Mouse (Mus musculus): ENCODE measurements at regions not wholly inside any gene's neighbourhood (a gene's known extent, or its start where the extent isn't known, plus 50 kb on each side); places are given as distances from the start of the nearest gene placed in this dataset.
A peak's percentile ranks its signal among the peaks of the same experiment; 100 is the strongest.

- no peak for DNase-seq
Measured at GRCm38 (mm10) chr7:64058282-64058872, 95.3 kb upstream of the Trpm1 start.

DNA sequence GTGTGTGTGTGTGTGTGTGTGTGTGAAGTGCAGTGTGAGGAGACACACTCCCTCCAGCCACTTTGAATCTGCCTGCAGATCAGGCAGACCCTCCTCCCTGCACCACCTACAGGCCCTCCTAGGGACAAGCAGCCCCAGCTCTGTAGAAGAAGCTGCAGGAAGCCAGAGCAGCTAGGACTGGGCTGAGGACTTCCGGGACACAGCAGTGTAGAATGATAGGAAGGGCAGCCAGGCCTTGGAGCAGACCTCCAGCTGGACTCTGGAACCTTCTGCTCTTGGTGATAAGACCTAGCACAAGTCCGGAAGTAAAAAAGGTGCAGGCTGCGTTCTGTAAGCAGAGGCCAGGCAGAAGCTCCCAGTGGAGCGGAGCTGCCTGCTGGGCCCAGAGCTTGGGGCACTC is 95.8 kb upstream of the Trpm1 start:
- DNase-seq = no peak

- DNase-seq = no peak
Measured at GRCm38 (mm10) chr7:64056498-64056897, 97.1 kb upstream of the Trpm1 start.

GRCm38 (mm10) chr7:64054996-64055395 is 98.6 kb upstream of the Trpm1 start:
- no peak for DNase-seq

DNA sequence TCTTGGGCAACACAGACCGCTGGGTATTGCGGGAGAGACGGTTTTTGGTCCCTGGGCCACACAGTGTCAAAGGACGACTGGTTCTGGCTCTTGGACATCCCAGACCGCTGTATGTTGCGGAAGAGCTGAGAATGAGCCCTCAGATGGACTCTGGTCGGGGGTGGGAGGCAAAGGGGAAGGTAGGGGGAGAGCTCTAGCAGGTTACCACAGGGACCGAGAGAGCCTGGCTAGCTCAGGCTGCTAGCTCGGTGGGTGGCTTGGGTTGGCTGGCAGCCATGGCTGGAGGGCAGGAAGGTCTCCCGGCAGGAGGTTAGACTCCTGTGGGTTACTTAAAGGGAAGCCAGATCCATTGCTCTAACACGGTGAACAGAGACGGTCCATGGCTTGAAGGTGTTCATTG is 99.9 kb upstream of the Trpm1 start:
- no peak for DNase-seq

DNA sequence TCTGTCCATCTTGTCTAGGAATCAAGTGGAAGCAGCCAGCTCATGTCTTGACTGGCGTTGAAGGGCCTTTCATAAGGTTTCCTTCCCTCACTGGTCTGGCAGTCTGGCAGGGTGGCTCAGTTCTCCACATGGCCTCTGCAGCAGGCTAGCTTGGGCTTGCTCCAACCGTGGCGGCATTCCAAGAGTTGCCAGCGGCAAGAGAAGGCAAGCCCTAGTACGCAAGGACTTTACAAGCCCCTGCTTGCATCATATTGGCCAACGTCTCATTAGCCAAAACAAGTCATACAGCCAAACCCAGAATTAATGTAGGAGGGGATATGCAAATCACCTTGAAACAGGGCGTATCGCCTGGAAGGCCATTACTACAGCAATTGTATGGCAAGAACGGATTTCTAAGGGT is 101.2 kb upstream of the Trpm1 start:
- DNase-seq = peak; percentile 50

GRCm38 (mm10) chr7:64050826-64051401 is 102.7 kb upstream of the Trpm1 start:
- DNase-seq = no peak

DNA sequence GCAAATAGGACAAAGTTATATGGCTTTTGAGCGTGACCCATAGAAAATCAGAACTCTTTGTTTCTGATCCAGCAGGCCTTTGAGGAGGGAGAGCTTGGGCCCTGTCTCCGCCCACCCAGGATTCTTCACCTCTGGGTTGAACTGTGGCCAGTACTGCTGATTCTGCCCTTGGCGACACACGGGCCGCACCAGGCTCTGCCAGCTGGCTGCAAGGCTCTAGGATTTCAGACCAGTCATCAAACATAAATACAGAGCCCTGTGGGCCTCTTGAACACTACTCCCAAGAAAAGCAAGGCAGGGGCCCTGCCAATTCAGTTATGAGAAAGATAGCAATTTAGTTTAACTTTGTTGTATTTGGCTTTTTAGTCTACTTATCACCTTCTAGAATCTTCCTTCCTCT is 103.4 kb upstream of the Trpm1 start:
- DNase-seq = peak; percentile 51

DNA sequence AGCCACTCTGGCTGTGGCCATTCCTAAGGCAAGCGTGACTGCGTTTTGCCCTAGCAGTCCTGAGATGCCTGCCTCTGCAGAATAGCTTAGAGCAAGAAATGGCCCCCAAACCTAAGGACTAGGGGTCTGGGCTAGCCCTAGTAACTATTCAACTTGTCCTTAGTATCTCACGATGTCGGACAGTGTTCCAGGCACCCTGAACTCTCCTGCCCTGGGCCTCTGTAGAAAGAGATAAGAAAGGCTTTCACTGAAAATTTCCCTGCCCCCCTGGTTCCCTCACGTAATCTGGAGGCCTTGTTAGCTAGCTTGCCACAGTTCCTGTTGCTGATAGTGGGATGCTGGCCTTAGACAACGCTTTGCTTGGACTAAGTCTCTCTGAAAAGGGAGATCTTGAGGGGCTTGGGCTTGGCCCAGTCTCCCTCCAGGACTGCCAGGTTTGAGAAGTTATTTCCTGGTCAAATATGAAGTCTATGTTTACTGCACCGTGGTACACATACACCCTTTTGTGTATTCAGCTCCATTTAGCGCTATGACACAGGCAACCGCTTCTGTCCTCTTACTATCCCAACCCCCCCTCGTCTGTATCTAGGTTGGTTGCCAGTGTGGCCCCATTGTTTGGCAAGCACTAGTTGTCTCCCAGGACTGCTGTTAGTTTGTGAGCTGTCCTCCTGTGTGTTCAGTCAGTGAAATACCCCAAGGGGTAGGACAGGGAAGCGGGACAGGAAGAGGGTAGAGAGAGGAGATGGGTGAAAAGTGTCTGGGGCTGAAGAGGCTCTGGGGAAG is 104.3 kb upstream of the Trpm1 start:
- no peak for DNase-seq

- peak; percentile 69 for DNase-seq
Measured at GRCm38 (mm10) chr7:64048452-64049182, 105.0 kb upstream of the Trpm1 start.

DNA sequence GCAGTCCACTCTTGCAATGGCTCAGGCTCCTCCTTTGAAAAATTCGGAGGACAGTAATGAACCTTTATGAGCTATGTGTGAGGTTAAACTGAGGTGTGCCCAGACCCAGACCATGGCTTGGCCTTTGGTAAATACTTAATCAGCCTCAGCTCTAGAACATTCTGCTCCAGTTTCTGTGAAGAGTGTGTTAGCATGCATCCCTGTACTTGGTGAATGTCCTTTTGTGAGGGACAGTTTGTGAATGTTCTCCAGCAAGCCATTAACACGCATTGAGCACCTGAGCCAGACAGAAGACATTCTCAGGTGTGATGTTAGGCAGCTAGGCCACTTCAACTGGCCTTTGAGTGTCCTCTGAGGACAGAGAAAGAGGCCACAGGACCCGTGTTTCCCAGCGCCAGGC is 105.8 kb upstream of the Trpm1 start:
- DNase-seq = no peak

- no peak for DNase-seq
Measured at GRCm38 (mm10) chr7:64045292-64045691, 106.6 kb upstream of the Klf13 start.

DNA sequence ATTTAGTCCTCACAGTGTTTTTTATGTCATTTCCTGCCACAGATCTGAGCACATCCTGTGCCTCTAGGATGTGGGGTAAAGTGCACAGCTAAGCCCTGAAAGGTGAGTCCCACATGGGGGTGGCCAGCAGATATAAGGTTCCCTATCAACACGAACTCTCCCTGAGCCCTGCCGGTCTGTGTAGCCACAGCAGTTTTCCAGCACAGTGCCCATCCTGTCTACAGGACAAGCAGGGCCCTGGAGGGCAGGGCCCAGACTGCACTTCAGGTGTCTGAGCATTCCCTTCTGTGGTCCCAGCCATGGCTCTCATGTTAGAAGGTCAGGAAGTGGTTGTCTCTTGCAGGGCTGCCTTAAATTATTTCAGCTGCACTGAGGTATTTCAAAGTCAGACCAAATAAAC is 104.3 kb upstream of the Klf13 start:
- no peak for DNase-seq

DNA sequence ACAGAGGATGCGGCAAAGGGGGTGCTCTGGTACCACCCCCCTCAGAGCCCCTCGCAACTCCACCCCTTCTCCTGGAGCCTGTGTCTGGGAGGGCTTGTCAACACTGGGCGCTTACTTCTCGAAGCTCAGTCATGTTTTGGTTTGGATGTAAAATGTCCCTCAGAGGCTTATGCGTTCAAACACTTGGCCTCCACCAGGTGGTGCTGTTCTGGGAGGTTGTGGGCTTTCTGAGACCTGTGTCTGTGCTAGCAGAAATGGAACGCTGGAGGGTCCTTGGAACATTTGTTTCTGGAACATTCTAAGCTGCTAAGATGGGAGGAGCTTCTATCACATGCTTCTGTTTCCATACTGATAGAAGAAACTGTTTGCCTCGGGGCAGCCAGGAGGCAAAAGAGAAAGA is 102.6 kb upstream of the Klf13 start:
- no peak for DNase-seq

- no peak for DNase-seq
Measured at GRCm38 (mm10) chr7:64040026-64040737, 101.5 kb upstream of the Klf13 start.

GRCm38 (mm10) chr7:64037701-64038231 is 99.1 kb upstream of the Klf13 start:
- DNase-seq = no peak

DNA sequence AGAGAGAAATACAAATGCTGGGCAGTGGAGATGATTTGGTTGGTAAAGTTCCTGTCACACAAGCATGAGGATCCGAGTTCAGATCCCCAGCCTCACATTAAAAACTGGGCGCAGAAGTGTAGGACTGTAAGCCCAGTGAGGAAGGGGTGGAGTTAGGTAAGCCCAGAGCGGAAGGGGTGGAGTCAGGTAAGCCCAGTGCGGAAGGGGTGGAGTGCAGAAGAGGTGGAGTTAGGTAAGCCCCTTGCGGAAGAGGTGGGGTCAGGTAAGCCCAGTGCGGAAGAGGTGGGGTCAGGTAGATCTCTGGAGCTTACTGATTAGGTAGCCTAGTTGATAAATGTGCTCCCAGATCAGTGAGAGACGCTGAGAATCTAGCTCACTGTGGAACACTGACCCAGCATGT is 97.4 kb upstream of the Klf13 start:
- DNase-seq = no peak

DNA sequence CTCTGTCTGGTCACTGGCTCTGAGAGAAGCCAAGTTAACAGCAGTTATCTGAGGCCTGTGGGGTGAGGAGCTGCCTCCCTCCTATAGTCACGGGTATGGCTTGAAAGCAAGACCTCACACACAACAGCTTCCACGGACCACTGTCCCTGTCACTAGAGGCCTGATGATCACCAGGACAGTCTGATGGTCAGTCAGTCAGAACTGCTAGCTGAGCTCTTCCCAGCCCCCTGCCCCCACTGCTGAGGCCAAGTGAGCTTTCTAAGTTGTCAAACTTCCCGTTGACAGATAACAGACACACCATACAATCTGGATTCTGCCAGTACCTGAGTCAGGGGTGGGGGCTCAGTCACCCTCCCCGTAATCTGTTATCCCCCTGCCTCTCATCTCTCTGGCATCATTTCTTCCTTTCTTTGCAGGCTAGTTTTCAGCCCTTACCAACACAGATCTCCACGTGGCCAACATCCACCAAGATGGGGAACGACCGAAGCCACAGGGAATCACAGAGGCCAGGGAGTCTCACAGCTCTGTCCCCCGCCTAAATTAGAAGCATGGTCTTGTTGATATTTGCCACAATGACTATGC is 96.4 kb upstream of the Klf13 start:
- no peak for DNase-seq

DNA sequence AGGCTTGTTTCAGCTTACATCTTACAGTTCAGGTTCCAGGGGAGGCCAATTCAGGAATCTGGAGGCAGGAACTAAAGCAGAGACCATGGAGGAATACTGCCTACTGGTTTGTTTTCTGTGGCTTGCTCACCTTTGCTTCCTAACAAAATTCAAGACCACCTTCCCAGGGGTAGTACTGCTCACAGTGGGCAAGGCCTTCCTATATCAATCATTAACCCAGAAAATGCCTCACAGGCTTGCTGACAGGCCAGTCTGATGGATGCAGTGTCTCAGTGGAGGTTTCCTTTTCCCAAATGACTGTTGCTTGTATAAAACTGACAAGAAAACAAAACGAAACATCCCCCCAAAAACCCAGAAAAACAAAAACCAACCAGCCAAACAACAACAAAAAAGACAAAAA is 95.8 kb upstream of the Klf13 start:
- no peak for DNase-seq

DNA sequence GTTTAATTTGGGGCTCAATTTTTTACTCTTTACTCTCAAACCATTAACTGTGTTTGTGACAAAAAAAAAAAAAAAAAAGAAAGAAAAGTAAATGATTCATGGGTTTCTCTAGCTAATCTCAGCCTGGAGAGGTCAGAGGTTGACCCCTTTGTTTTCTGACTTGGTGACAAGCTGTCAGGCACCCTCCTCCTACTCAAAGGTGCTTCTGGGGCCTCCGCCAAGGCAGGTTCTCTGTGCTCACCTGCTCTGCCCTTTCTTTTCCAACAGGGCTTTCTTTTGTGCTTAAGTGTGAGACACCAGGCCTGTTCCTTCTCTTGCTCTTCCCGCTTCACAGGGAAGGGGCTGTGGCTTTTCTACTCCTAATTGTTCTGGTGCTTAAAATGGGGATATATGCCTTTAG is 94.7 kb upstream of the Klf13 start:
- DNase-seq = no peak

DNA sequence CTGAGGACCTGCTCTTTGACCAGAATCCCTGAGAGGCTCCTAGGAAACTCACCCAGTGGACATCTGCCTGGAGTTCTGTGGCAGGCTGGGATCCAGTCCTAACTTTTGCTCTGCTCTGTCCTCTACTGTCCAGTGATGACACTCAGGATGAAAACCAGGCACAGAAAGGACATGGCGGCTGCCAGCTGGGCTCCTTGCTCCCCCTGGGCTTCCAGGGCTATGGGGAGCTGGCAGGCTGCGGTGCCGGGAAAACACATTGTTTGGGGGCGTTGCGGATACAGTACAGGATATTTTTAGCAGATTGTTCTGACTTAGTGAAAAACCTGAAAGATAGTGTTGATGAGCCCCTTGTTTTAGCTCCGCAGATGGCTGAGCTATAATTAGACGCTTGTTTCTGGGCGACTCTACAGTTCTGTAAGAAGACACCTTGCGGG is 94.2 kb upstream of the Klf13 start:
- no peak for DNase-seq

- DNase-seq = no peak
Measured at GRCm38 (mm10) chr7:64030650-64031049, 91.9 kb upstream of the Klf13 start.

Data from adrenal gland, adult 8-10 months (tissue).